Mouse (Mus musculus) cerebellum, postnatal 25 days (tissue): ENCODE measurements at regions not wholly inside any gene's neighbourhood (a gene's known extent, or its start where the extent isn't known, plus 50 kb on each side); places are given as distances from the start of the nearest gene placed in this dataset.

Source experiments
- DNase-seq, 2 experiments: peaks; one replicate each; pipeline ENCODE4 v3.0.0; 2021; ENCODE audit warnings: mixed read lengths in 2 of 2

DNA sequence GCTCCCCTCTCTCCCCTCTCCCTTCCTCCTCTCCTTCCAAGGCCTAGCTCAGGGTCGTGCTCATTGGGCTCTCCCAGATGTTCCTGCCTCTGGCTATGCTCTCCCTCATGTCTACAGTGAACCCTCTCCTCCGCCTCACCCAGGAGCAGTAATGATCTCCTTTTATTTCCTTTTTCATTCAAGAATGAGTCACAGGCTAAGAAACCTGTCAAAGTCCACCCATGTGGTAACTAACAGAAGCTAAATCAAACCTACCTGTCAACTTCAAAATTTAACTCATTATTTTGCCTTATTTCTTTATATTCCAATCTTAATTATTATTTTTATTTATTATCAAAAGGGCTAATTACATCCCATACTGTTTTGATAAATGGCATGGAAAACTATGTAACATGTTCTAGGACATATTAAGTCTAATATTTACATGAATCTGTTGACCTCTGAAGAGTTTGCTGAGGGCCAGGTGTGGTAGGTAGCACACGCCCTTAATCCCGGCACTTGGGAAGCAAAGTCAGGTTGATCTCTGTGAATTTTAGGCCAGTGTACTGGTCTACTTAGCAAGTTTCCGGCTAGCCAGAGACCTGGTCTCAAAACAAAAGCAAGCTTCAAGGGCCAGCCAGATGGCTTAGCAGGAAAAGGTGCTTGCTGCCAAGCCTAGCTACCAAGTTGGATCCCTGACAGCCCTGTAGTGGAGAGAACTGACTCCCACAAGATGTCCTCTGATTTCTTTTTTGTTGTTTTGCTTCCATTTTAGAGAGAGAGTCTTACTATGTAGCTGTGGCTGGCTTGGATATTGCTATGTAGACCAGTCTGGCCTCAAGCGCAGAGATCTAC, 51.9 kb upstream of the Slc16a1 start:
- DNase-seq, result peak; percentile 85 to 87

DNA sequence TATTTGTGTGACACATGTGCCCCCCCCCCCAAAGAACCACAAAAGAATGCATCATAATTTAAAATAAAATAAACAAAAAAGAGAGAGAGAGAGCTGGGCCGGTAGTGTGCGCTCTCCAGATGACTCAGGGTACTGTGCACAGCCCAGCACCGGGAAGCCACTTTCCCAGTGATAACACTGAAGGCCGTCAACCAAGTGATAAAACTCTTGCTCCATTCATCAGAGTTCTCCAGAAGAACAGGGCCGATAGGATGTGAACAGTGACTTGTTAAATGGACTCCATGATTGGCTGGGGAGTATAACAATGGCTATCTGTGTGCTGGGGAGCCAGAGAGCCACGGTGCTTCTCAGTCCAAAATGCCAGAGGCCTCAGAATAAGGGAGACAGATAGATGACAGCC, 53.2 kb upstream of the Slc16a1 start:
- no peak for DNase-seq

DNA sequence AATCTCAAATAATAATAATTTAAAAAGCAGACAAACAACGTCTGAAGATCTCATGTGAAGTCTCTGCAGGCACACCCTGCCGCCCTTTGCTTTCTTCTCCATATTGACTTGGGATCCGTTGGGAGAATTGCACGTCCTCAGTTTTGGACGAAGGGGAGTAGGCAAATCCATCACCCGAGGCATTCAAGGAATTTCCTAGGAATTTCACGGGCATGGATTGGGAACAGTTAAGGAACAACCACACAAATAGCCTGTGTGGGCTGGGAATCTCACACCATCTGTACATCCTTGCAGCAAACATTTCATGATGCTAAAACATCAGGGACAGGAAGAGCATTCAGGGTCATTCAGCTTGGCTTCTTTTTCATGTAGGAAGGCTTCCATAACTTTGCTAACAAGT, 55.2 kb upstream of the Slc16a1 start:
- DNase-seq, result no peak

DNA sequence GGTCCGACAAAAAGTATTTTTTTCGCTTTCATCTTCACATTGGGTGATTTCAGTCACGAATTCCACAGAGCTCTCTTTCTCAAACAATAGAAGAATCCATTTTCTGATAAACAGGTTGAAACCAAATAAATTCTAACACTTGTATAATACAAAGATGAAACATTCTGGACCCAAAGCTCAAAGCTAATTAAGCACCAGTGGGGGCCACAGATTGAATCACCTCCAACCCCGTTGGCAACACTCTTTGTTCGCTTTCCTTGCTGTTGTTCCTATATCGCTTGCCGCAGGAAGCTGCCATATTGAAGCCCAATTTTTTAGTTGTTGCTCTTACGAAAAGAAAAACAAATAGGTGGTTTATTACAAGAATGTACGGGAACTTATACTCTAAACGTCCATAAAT, 55.9 kb upstream of the Slc16a1 start:
- DNase-seq, result no peak

DNA sequence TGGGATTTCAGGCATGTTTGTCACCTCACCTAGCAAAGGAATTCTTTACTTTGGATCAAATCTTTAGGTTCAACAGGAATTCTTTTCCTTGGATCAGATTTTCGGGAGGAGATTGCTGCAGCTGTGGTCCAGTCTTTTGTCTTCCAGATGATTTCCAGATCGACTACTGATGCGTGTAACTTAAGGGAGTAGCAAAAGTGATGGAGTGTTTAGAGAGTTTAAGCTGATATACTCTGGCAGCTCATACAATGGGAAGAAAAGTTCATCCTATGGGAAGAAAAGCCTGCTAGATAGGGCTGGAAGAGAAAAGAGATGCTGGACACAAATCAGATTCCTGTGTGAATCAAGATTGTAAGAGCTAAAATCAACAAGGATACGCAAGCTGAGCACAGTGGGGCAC, 59.3 kb upstream of the Slc16a1 start:
- no peak for DNase-seq

DNA sequence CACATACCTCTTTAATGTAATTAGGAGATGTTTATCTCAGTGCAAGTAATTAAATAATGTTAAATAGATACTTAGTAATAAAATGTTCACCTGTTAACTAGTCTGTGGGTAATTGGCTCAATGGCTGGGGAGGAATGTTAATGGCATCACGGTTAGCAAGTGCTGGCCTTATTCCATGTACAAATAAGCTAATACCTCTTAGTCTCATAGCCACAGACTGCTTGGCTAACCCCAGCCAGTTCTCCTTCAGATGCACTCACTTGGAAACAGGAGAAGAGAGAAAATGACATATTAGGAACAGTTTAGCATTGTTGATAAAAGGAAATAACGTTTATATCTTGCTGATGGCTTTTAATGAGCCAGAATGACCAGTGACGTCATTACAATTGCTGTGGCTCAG, 60.1 kb upstream of the Slc16a1 start:
- no peak for DNase-seq

DNA sequence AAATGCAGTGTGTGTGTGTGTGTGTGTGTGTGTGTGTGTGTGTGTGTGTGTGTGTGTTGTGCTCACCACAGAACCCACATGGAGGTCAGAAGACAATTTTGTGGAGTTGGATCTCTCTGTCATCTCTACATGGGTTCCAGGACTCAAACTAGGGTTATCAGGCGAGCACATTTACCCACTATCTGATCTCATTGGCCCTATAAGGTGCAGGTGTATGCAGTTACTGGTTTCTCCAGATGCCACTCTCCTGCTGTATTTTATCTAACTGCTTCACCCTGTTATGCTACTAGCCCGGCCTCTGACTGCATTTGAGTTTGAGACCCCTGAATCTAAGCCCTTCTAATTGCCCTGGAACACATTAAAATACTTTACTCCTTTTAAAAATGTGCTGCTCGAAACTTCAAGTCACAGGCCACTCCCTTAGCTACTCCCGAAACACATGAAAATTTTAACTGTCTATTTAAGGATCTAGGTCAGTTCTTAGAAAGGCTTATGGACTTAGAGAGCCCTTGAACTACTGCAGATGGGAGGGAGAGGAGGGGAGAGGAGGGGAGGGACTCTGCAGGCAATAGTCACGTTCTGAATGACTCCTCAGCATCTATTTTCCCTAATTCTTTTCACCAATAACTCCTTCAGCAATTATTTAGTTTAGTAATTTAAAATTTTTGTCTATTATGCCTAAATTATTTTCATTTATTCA, 61.1 kb upstream of the Slc16a1 start:
- no peak for DNase-seq

DNA sequence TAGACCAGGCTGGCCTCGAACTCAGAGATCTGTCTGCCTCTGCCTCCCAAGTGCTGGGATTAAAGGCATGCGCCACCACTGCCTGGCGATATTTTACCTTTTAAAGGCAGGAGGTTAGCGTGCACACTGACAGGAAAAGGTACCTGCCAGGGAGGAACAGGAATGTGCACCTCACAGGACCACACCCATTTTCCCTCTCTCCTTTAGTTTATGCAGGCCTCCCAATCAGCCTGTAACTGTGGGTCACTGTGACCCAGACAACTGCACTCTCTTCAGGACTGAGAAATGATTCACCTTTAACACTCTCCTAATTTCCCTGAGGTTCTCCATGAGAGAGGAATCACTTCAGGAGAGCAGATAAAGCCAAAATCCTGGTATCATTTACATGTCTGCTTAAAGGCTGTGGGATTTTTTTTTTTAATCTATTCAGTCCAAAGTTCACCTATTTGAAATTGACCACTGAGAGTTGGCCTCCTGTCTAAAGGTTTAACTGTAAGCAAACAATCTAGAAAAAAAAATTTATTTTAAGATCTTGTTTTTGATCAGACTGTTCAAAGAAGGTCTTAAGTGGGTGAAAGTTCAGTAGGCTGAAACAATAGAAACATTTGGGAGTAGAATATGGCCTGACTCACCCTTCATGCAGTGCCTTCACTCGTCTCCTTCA, 61.7 kb upstream of the Lrig2 start:
- no peak for DNase-seq

DNA sequence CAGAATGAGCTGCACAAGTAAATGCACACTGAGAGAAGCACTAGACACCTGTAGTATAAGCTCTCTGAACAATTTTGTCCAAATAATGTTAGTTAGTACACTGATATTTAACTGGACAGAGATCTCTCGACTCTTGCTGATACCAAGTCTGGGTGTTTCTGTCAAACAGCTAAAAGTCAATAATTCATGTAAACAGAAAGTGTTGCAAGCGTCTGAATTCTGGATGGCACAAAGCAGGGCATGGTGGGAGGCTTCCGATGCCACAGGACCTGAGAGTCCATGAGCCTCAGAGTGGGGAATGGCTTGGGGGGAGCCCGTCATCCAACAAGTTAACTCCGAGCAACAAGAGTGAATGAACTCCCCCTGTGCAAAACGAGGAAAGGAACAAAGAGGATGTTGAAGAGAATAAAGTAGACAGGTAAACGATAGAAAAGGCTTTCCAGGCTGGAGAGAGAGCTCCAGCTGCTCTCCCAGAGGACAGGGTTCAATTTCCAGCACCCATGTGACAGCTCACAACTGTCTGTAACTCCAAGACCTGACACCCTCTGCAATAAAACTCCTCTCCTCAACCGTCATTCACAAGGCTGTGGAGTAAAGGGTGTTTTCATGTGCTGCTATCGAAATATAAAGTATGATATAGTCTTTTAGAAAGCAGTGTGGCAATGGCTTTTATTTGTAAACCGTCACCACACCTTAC, 60.4 kb upstream of the Lrig2 start:
- no peak for DNase-seq

DNA sequence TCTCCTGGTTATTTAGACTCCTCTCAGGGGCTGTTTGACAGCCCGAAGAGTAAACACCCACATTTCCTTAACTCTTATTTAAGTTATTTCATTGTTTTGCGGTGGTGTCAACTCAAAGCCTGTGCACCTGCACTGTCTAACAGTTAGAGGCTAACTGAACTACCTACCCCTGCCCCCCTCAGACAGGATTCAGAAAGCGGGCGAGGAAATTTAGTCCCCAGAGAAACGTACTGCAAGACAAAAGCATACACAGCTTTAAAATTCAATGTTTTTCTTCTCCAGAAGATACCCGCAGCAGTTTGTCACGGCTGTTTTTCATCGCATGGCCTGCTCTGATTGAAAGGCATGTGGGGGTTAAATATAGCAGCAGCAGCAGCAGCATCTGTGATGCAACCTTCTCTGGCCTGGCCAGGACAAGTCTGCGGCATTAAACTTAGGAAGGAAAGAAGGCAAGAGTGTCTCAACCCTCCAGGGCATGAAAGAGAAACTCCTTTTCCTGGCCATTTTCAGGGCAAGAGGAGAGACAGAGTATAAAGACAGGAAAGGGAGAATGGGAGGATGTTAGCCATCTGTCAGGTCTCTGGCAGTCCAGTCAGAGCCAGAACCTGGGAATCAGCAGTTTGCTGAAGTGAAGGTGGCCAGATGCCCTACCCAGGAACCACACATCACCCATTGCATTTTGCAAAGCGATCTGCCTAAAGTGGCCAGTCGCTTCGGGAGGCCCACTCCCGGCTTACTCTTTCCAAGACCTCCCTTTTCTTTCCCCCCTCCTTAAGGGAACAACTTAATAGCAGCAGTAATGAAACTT, 53.9 kb upstream of the Lrig2 start:
- DNase-seq, result peak; percentile 23 to 37

DNA sequence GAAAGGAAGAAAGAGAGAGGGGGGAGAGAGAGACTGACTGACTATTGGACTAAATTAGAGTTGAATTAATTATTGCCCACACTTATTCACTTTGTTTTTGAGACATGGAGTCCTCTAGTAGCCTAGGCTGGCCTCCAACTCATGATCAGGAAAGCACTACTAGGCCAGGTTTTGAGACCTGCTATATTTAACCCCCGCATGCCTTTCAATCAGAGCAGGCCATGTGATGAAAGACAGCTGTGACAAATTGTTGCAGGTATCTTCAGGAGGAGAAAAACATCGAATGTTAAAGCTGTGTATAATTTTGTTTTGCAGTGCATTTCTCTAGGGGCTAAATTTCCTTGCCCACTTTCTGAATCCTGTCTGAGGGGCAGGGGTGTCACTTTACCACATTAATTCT, 53.1 kb upstream of the Lrig2 start:
- DNase-seq, result no peak

DNA sequence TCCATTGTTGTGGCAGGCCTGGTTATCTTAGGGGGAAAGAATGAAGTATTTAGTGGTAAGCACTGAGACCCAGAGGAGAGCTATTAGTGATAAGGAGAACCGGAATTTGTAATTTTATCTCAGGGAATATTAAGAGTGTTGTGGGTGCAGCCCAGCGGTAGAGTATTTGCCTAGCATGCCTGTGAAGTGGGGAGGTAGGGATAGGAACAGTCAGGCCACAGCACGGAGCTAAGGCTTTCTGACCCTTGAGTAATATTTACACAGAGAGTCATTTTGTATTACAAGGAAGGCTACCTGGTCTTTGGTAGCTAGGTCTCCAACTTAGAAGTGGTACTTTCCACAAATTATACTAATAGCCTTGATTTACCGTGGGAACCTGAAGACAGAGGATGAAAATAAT, 49.8 kb upstream of the Lrig2 start:
- no peak for DNase-seq
